Mouse (Mus musculus): Measurements from ENCODE around the gene Fndc11. TPM values are rescaled to one million over a fixed set of nuclear protein-coding genes. Genes with fewer than 3 reads are reported as not detected.

Gene Fndc11
- polyA plus RNA-seq, 1 experiment from 2014 or later = 0.55 TPM

DNA sequence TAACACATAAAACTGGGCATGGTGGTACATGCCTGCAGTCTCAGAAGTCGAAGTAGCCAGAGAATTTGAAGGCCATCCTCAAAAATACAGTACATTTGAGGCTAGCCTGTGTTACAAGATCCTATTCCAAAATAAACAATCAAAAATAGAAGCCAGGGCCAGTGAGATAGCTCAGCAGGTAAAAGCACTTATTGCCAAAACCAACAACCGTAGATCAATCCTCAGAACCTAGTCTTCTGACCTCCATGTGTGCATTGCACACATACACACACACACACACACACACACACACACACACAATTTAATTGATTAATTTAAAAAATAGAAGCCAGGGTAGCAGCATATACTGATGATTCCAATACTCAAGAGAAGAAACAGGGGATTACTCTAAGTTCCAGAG is 47.0 kb downstream of the Fndc11 start:
- no peak for DNase-seq (ENCODE audit: low spot score)
- Histone ChIP-seq H3K9ac (ENCODE audit: low read depth, low read length) (no peak overlapping the region), H3K36me3 (ENCODE audit: insufficient read depth, low read length) (peaks cover 43% of the 10 kb centered on the region), H3K27ac (no peak overlapping the region), H3K9me3 (replicated peaks; ENCODE audit: low read length) (no peaks in the 10 kb centered on the region), H3K27me3 (ENCODE audit: insufficient read depth, low read length) (no peaks in the 10 kb centered on the region), H3K4me3 (replicated peaks; ENCODE audit: low read depth, low read length) (no peak overlapping the region), H3K4me2 (ENCODE audit: low read length) (no peak overlapping the region), H3K4me1 (replicated peaks; ENCODE audit: insufficient read depth, low read length) (no peaks in the 10 kb centered on the region)
- no peak for TF ChIP-seq CTCF (IDR thresholded peaks at IDR 0.05; ENCODE audit: low read depth)
- 91% methylated on average over 2 of the region's 2 CpGs for WGBS
- no peak for ATAC-seq (replicated peaks; ENCODE audit: low FRiP score, low read depth)

DNA sequence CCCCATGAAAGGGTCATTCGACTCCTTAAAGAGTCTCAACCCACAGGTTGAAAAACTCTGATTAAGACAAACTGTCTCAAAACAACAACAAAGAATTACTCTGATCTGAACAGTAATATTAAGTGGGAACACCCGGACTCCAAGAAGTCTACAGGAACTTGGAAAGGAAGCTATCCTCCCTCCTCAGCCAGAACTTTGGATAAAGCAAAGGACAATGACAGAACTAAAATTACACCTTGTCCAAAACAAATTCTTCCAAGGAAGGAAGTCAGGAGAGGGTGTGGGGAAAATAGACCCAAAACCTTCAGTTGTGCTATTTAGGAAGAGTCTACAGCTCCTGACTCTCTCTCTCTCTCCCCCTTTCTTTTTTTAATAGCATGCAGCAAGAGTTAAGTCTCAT is 52.3 kb downstream of the Fndc11 start:
- Histone ChIP-seq H3K4me2 (ENCODE audit: low read length) (no peak overlapping the region), H3K4me1 (replicated peaks; ENCODE audit: insufficient read depth, low read length) (no peaks in the 10 kb centered on the region), H3K27me3 (ENCODE audit: insufficient read depth, low read length) (no peaks in the 10 kb centered on the region), H3K9ac (ENCODE audit: low read depth, low read length) (no peak overlapping the region), H3K4me3 (replicated peaks; ENCODE audit: low read depth, low read length) (no peak overlapping the region), H3K36me3 (ENCODE audit: insufficient read depth, low read length) (peaks cover 32% of the 10 kb centered on the region), H3K9me3 (replicated peaks; ENCODE audit: low read length) (no peaks in the 10 kb centered on the region), H3K27ac (no peak overlapping the region)
- ATAC-seq (replicated peaks; ENCODE audit: low FRiP score, low read depth) = no peak
- WGBS = 72% methylated on average over 2 of the region's 2 CpGs
- TF ChIP-seq CTCF (IDR thresholded peaks at IDR 0.05; ENCODE audit: low read depth) = no peak
- no peak for DNase-seq (ENCODE audit: low spot score)

Other genes with a start within 250 kb of the Fndc11 start
- 0.34 and 0.41 TPM in 2 replicates for gene Col20a1, start 233.5 kb upstream of the Fndc11 start, polyA plus RNA-seq (2015; fragmentation: Nextera tagmentation; extraction: Ambion mirVana)
- gene Chrna4, start 176.5 kb upstream of the Fndc11 start, polyA plus RNA-seq (2015; fragmentation: Nextera tagmentation; extraction: Ambion mirVana) = 2.6 and 3.5 TPM in 2 replicates
- 0.17 TPM in 1 of 2 replicates, not detected in the other for gene Kcnq2, start 84.7 kb upstream of the Fndc11 start, polyA plus RNA-seq (2015; fragmentation: Nextera tagmentation; extraction: Ambion mirVana)
- gene Eef1a2, start 63.0 kb upstream of the Fndc11 start, polyA plus RNA-seq (2015; fragmentation: Nextera tagmentation; extraction: Ambion mirVana) = 0.05 TPM in 1 of 2 replicates, not detected in the other
- 262 and 278 TPM in 2 replicates for gene Ppdpf, start 32.8 kb upstream of the Fndc11 start, polyA plus RNA-seq (2015; fragmentation: Nextera tagmentation; extraction: Ambion mirVana)
- gene Ptk6, start 17.2 kb upstream of the Fndc11 start, polyA plus RNA-seq (2015; fragmentation: Nextera tagmentation; extraction: Ambion mirVana) = not detected in 2 replicates
- gene Srms, start 6.8 kb upstream of the Fndc11 start, polyA plus RNA-seq (2015; fragmentation: Nextera tagmentation; extraction: Ambion mirVana) = 0.14 and 0.26 TPM in 2 replicates
- gene Helz2, start 22.0 kb downstream of the Fndc11 start, polyA plus RNA-seq (2015; fragmentation: Nextera tagmentation; extraction: Ambion mirVana) = 1.4 and 1.5 TPM in 2 replicates
- 8.1 and 9.8 TPM in 2 replicates for gene Gmeb2, start 68.0 kb downstream of the Fndc11 start, polyA plus RNA-seq (2015; fragmentation: Nextera tagmentation; extraction: Ambion mirVana)
- gene Stmn3, start 94.5 kb downstream of the Fndc11 start, polyA plus RNA-seq (2015; fragmentation: Nextera tagmentation; extraction: Ambion mirVana) = 0.24 and 0.66 TPM in 2 replicates
- gene Rtel1, start 99.7 kb downstream of the Fndc11 start, polyA plus RNA-seq (2015; fragmentation: Nextera tagmentation; extraction: Ambion mirVana) = 16.8 and 24.2 TPM in 2 replicates
- gene Zgpat, start 144.9 kb downstream of the Fndc11 start, polyA plus RNA-seq (2015; fragmentation: Nextera tagmentation; extraction: Ambion mirVana) = 32.2 and 33.1 TPM in 2 replicates
- 47.5 and 48.7 TPM in 2 replicates for gene Arfrp1, start 145.4 kb downstream of the Fndc11 start, polyA plus RNA-seq (2015; fragmentation: Nextera tagmentation; extraction: Ambion mirVana)
- 14.7 TPM in 2 replicates for gene Lime1, start 160.1 kb downstream of the Fndc11 start, polyA plus RNA-seq (2015; fragmentation: Nextera tagmentation; extraction: Ambion mirVana)
- gene Zbtb46, start 239.4 kb downstream of the Fndc11 start, polyA plus RNA-seq (2015; fragmentation: Nextera tagmentation; extraction: Ambion mirVana) = 15.6 and 17.8 TPM in 2 replicates